Mouse (Mus musculus): ENCODE results near the gene Aox4. TPM values are rescaled to one million over a fixed set of nuclear protein-coding genes. Genes with fewer than 3 reads are reported as not detected.

Aox4 gene
- total and polyA plus RNA-seq, 3 experiments = 0.05 to 0.27 TPM; not detected in 1

DNA sequence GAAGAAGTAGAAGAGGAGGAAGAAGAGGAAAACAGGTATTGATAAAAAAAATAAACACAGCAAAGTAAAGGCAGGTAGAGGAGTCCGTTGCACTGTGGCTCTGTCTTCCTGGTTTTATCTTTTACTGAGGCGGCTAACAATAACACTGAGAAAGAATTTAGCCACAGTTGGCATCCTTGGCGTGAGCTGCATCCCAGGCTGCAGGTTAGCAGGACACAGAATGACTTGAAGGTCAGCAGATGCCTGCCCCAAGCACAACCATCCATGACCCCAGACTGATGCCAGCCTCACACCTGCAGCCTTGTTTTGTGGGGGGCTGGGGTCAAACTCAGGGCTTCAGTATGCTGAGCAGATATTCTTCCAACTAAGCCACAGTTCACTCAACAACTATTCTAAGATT, 50.1 kb downstream of the Aox4 start:
- Histone ChIP-seq H3K4me2 (ENCODE audit: insufficient read depth, low read depth, poor library complexity, severe bottlenecking) (no peak overlapping the region), H3K27ac (ENCODE audit: insufficient read depth, low read depth) (no peak overlapping the region), H3K79me2 (replicated peaks; ENCODE audit: control insufficient read depth, extremely low read depth, insufficient read depth, poor library complexity, severe bottlenecking) (no peaks in the 10 kb centered on the region), H3K9ac (ENCODE audit: insufficient read depth, low read depth) (no peak overlapping the region), H3K9me3 (replicated peaks; ENCODE audit: low read length) (no peaks in the 10 kb centered on the region), H3K4me1 (ENCODE audit: control insufficient read depth in 1 of 2, insufficient read depth in 2 of 2) (no peaks in the 10 kb centered on the region), H3K27me3 (replicated peaks) (no peaks in the 10 kb centered on the region), H3K4me3 (replicated peaks in 1 of 3; ENCODE audit: low read depth in 2 of 3, low read length in 2 of 3, poor library complexity in 1 of 3) (no peak overlapping the region), H3K36me3 (replicated peaks in 1 of 2; ENCODE audit: control insufficient read depth in 1 of 2, insufficient read depth in 1 of 2, low read length in 1 of 2) (no peaks in the 10 kb centered on the region)
- in situ Hi-C loops (cut with MboI; ENCODE audit: low pct_ligation_motif_present, low pct_unique_long_range_greater_than_20kb, low sequenced_read_pairs) = no loop called here
- no peak for DNase-seq (ENCODE audit: extremely low read depth)
- TF ChIP-seq ETS1 (conservative IDR thresholded peaks at IDR 0.05; ENCODE audit: low read depth, low read length) = no peak
- no peak for TF ChIP-seq ZKSCAN1 (IDR thresholded peaks at IDR 0.05; ENCODE audit: borderline replicate concordance, low read depth, low read length)
- no peak for TF ChIP-seq CHD1 (IDR thresholded peaks at IDR 0.05; ENCODE audit: low read depth, low read length)
- TF ChIP-seq CTCF (conservative IDR thresholded peaks at IDR 0.05 in 1 of 2, IDR thresholded peaks at IDR 0.05 in 1 of 2; ENCODE audit: low read depth in 2 of 2, low read length in 2 of 2) = no peak
- no peak for TF ChIP-seq CHD2 (IDR thresholded peaks at IDR 0.05; ENCODE audit: low read length)
- dilution Hi-C loops (cut with MboI; ENCODE audit: extremely low pct_ligation_motif_present, extremely low pct_unique_long_range_greater_than_20kb, low sequenced_read_pairs) = no loop called here

DNA sequence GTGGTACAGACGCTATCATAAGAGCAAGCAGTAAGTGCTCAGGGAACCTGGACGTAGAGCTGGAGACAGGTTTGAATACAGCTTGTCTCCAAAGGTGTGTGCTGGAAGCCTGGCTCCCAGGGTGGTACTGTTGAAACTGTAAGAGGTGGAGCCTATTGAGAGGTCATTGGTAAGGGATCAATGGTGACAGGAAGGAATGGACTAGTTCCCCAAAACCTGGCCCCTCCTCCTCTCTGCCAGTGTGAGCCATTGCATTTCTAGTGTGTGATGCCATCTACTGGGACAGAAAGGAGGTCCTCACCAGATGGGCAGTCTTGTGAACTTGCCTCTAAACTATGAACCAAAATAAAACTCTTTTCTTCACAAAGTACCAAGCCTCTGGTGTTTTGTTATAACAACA, 58.0 kb downstream of the Aox4 start:
- peak; percentile 83 for TF ChIP-seq SMC3 (IDR thresholded peaks at IDR 0.05; ENCODE audit: low read depth, low read length)
- TF ChIP-seq SIN3A (IDR thresholded peaks at IDR 0.05; ENCODE audit: low read length) = no peak
- TF ChIP-seq POLR2AphosphoS2 (IDR thresholded peaks at IDR 0.05; ENCODE audit: low read depth, low read length) = no peak
- no peak for TF ChIP-seq KAT2A (IDR thresholded peaks at IDR 0.05; ENCODE audit: insufficient replicate concordance, low read length)
- no peak for TF ChIP-seq EP300 (IDR thresholded peaks at IDR 0.05; ENCODE audit: low read length)
- no peak for TF ChIP-seq RCOR1 (conservative IDR thresholded peaks at IDR 0.05; ENCODE audit: low read depth, low read length)
- no peak for TF ChIP-seq ZKSCAN1 (IDR thresholded peaks at IDR 0.05; ENCODE audit: borderline replicate concordance, low read depth, low read length)
- no peak for TF ChIP-seq E2F4 (IDR thresholded peaks at IDR 0.05; ENCODE audit: insufficient replicate concordance, low read depth, low read length)
- TF ChIP-seq CTCF (conservative IDR thresholded peaks at IDR 0.05 in 1 of 2, IDR thresholded peaks at IDR 0.05 in 1 of 2; ENCODE audit: low read depth in 2 of 2, low read length in 2 of 2) = peak in 1 of 2 experiments; percentile 75; a peak in 2 of 4 replicates
- no peak for TF ChIP-seq ZMIZ1 (IDR thresholded peaks at IDR 0.05; ENCODE audit: low read depth, low read length)
- no peak for TF ChIP-seq JUND (conservative IDR thresholded peaks at IDR 0.05; ENCODE audit: low read depth, low read length)
- TF ChIP-seq ZC3H11A (IDR thresholded peaks at IDR 0.05; ENCODE audit: low read depth, low read length) = no peak
- no peak for TF ChIP-seq MAX (IDR thresholded peaks at IDR 0.05; ENCODE audit: low read length)
- TF ChIP-seq PAX5 (IDR thresholded peaks at IDR 0.05; ENCODE audit: low read length) = no peak
- no peak for TF ChIP-seq USF2 (conservative IDR thresholded peaks at IDR 0.05; ENCODE audit: low read depth, low read length)
- TF ChIP-seq CHD1 (IDR thresholded peaks at IDR 0.05; ENCODE audit: low read depth, low read length) = no peak
- TF ChIP-seq MXI1 (IDR thresholded peaks at IDR 0.05; ENCODE audit: low read depth, low read length) = no peak
- TF ChIP-seq GABPA (IDR thresholded peaks at IDR 0.05; ENCODE audit: insufficient replicate concordance, low read depth, low read length) = no peak
- TF ChIP-seq HCFC1 (IDR thresholded peaks at IDR 0.05; ENCODE audit: low read depth, low read length) = no peak
- TF ChIP-seq RAD21 (IDR thresholded peaks at IDR 0.05; ENCODE audit: low read depth, low read length) = peak; percentile 75
- peak; percentile 42; the same call in 1 of the 2 replicates for TF ChIP-seq MAZ (IDR thresholded peaks at IDR 0.05; ENCODE audit: low read depth, low read length)
- TF ChIP-seq ZNF384 (IDR thresholded peaks at IDR 0.05; ENCODE audit: low read depth, low read length) = no peak
- no peak for TF ChIP-seq TBP (conservative IDR thresholded peaks at IDR 0.05; ENCODE audit: low read depth, low read length)
- TF ChIP-seq CHD2 (IDR thresholded peaks at IDR 0.05; ENCODE audit: low read length) = no peak
- DNase-seq (ENCODE audit: extremely low read depth) = peak; percentile 62
- H3K4me3 ChIP-seq (replicated peaks in 1 of 3; ENCODE audit: low read depth in 2 of 3, low read length in 2 of 3, poor library complexity in 1 of 3) = no peak overlapping the region
- dilution Hi-C loops (cut with MboI; ENCODE audit: extremely low pct_ligation_motif_present, extremely low pct_unique_long_range_greater_than_20kb, low sequenced_read_pairs) = no loop called here
- no peaks in the 10 kb centered on the region for H3K9me3 ChIP-seq (replicated peaks; ENCODE audit: low read length)
- no peak overlapping the region for H3K27ac ChIP-seq (ENCODE audit: insufficient read depth, low read depth)
- peaks cover 0 to 6% of the 10 kb centered on the region in 2 experiments; a peak in 2 of 4 replicates for H3K4me1 ChIP-seq (ENCODE audit: control insufficient read depth in 1 of 2, insufficient read depth in 2 of 2)
- H3K9ac ChIP-seq (ENCODE audit: insufficient read depth, low read depth) = no peak overlapping the region
- H3K27me3 ChIP-seq (replicated peaks) = no peaks in the 10 kb centered on the region
- no peak overlapping the region for H3K4me2 ChIP-seq (ENCODE audit: insufficient read depth, low read depth, poor library complexity, severe bottlenecking)
- in situ Hi-C loops (cut with MboI; ENCODE audit: low pct_ligation_motif_present, low pct_unique_long_range_greater_than_20kb, low sequenced_read_pairs) = no loop called here
- H3K36me3 ChIP-seq (replicated peaks in 1 of 2; ENCODE audit: control insufficient read depth in 1 of 2, insufficient read depth in 1 of 2, low read length in 1 of 2) = no peaks in the 10 kb centered on the region
- no peaks in the 10 kb centered on the region for H3K79me2 ChIP-seq (replicated peaks; ENCODE audit: control insufficient read depth, extremely low read depth, insufficient read depth, poor library complexity, severe bottlenecking)

Data from CH12.LX (cell line).